ENCODE assay signal across 12 mouse cellular contexts in the genomic region with DNA sequence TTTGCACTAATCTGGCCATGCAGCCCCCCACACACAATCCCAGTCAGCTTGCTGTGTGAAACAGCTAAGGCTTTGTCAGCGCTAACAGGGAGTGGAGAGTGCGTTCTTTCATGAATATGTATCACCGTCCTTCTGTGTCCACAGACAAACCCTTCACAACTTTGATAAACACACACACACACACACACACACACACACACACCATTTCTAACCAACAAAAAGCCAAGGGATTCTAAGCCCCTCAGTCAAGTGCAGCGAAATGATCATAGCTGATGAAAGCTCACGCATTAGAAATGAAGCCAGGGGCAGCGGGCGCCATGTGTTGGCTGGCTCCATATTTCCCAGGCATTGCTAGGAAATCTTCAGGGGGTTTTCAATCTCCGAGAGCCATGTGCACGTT. TPM values are rescaled to one million over a fixed set of nuclear protein-coding genes. Genes with fewer than 3 reads are reported as not detected.
DNase-seq lines count a peak whose midpoint lies in the region; ATAC-seq lines count a peak whose summit lies in the region.
"Had no signal": no experiment of that assay in that cellular context is flagged by ENCODE, and none has a peak within 500 bp of the region (broad histone marks: within the 10 kb centered on the region; RNA-seq: fewer than 3 reads in every experiment).

No protein-coding gene starts in this region.

- H3K27ac ChIP-seq in heart, embryonic 13.5 days (replicated peaks): no peak overlapping the region
- H3K27ac ChIP-seq in embryonic facial prominence, embryonic 10.5 days (replicated peaks): peak overlapping the region; percentile 51
- H3K27ac ChIP-seq in hindbrain, embryonic 13.5 days: peak overlapping the region; percentile 36; the same call in 1 of the 2 replicates
- peak overlapping the region; percentile 5 for H3K27ac ChIP-seq in midbrain, embryonic 16.5 days (ENCODE audit: low read length)
- H3K27ac ChIP-seq: kidney, postnatal 0 days had no signal

- H3K4me1 ChIP-seq in heart, embryonic 13.5 days: peaks cover 12% of the 10 kb centered on the region
- H3K4me1 ChIP-seq in embryonic facial prominence, embryonic 10.5 days: peaks cover 43% of the 10 kb centered on the region
- peaks cover 40% of the 10 kb centered on the region for H3K4me1 ChIP-seq in hindbrain, embryonic 13.5 days (replicated peaks)
- H3K4me1 ChIP-seq in midbrain, embryonic 16.5 days (ENCODE audit: control insufficient read depth, insufficient read depth, low read length): peaks cover 29% of the 10 kb centered on the region

- no peak for DNase-seq in heart, adult 8-10 months (ENCODE audit: low spot score)
- peak; percentile 35 for DNase-seq in embryonic facial prominence, embryonic 10.5 days (ENCODE audit: low spot score)
- no peak for DNase-seq in urinary bladder, postnatal 10 days (ENCODE audit: low spot score)
- no peak for DNase-seq in adrenal gland, adult 18-20 months (ENCODE audit: low spot score in 2 of 2)
- DNase-seq in lung, postnatal 25 days (ENCODE audit: low spot score): no peak
- DNase-seq: cerebellum, adult 2 months; right cerebral cortex, postnatal 4 days; thymus, adult 18-20 months had no signal

- no peaks in the 10 kb centered on the region for H3K9me3 ChIP-seq in heart, embryonic 13.5 days
- H3K9me3 ChIP-seq in embryonic facial prominence, embryonic 10.5 days: no peaks in the 10 kb centered on the region
- no peaks in the 10 kb centered on the region for H3K9me3 ChIP-seq in hindbrain, embryonic 13.5 days
- no peaks in the 10 kb centered on the region for H3K9me3 ChIP-seq in midbrain, embryonic 16.5 days (replicated peaks; ENCODE audit: control insufficient read depth, low read length, poor library complexity, severe bottlenecking)

- peak overlapping the region; percentile 57 for H3K4me2 ChIP-seq in heart, embryonic 13.5 days
- H3K4me2 ChIP-seq in hindbrain, embryonic 13.5 days: peak overlapping the region; percentile 51
- peak overlapping the region; percentile 51 for H3K4me2 ChIP-seq in midbrain, embryonic 16.5 days (ENCODE audit: low read length)

- peak overlapping the region; percentile 17 for H3K4me3 ChIP-seq in heart, embryonic 13.5 days
- peak overlapping the region; percentile 44 for H3K4me3 ChIP-seq in embryonic facial prominence, embryonic 10.5 days
- H3K4me3 ChIP-seq in hindbrain, embryonic 13.5 days: peak overlapping the region; percentile 20
- peak overlapping the region; percentile 19 for H3K4me3 ChIP-seq in midbrain, embryonic 16.5 days (ENCODE audit: low read depth, low read length)

- H3K36me3 ChIP-seq in heart, embryonic 13.5 days: no peaks in the 10 kb centered on the region
- H3K36me3 ChIP-seq in embryonic facial prominence, embryonic 10.5 days (replicated peaks): no peaks in the 10 kb centered on the region
- no peaks in the 10 kb centered on the region for H3K36me3 ChIP-seq in hindbrain, embryonic 13.5 days
- H3K36me3 ChIP-seq in midbrain, embryonic 16.5 days (ENCODE audit: control insufficient read depth, insufficient read depth, low read length): no peaks in the 10 kb centered on the region

- 33% methylated on average over 9 of the region's 9 CpGs for WGBS in heart, embryonic 13.5 days
- WGBS in embryonic facial prominence, embryonic 10.5 days: 13% methylated on average over 9 of the region's 9 CpGs
- WGBS in hindbrain, embryonic 13.5 days: 5% methylated on average over 9 of the region's 9 CpGs
- WGBS in midbrain, embryonic 16.5 days: under 1% methylated on average over 9 of the region's 9 CpGs

- no peak for ATAC-seq in heart, embryonic 13.5 days (ENCODE audit: extremely low read depth, insufficient number of reproducible peaks, low FRiP score, low TSS enrichment)
- peak; percentile 66 for ATAC-seq in hindbrain, embryonic 13.5 days (ENCODE audit: low FRiP score)
- ATAC-seq in midbrain, embryonic 16.5 days: peak; percentile 80

- no peak overlapping the region for H3K9ac ChIP-seq in heart, embryonic 13.5 days
- H3K9ac ChIP-seq in hindbrain, embryonic 13.5 days: peak overlapping the region; percentile 51
- H3K9ac ChIP-seq in midbrain, embryonic 16.5 days (ENCODE audit: low read depth, low read length): peak overlapping the region; percentile 17

- H3K27me3 ChIP-seq in heart, embryonic 13.5 days (replicated peaks): peaks cover 81% of the 10 kb centered on the region
- H3K27me3 ChIP-seq in embryonic facial prominence, embryonic 10.5 days (replicated peaks; ENCODE audit: low read depth, poor library complexity, severe bottlenecking): peaks cover 98% of the 10 kb centered on the region
- peaks cover 37% of the 10 kb centered on the region for H3K27me3 ChIP-seq in hindbrain, embryonic 13.5 days
- H3K27me3 ChIP-seq in midbrain, embryonic 16.5 days (ENCODE audit: control insufficient read depth, insufficient read depth, low read depth, low read length): peaks cover 18% of the 10 kb centered on the region

RNA-seq across cellular contexts. Expression of a gene that starts 31.1 kb away (rescaled TPM):
- polyA plus RNA-seq in heart, embryonic 13.5 days (2015; fragmentation: Nextera tagmentation; extraction: Ambion mirVana): 1.0 and 1.2 TPM in 2 replicates
- 1 to 10 TPM; 2.2 to 2.7 (median 2.4) TPM for total RNA-seq in heart, adult 8-10 months (2022)
- polyA plus RNA-seq in embryonic facial prominence, embryonic 10.5 days (2016; fragmentation: Nextera tagmentation; extraction: Ambion mirVana): 0.60 and 0.83 TPM in 2 replicates
- polyA plus RNA-seq in hindbrain, embryonic 13.5 days (2015; fragmentation: Nextera tagmentation; extraction: Ambion mirVana): 0.79 and 1.3 TPM in 2 replicates
- polyA plus RNA-seq in midbrain, embryonic 16.5 days (2015; fragmentation: Nextera tagmentation; extraction: Ambion mirVana): 0.38 and 0.73 TPM in 2 replicates
- 10 to 100 TPM; 10.6 to 13.2 TPM for total RNA-seq in adrenal gland, adult 18-20 months (2021)

RNA-seq across cellular contexts. Expression of a gene that starts 40.3 kb away (rescaled TPM):
- 3.0 and 3.3 TPM in 2 replicates for polyA plus RNA-seq in heart, embryonic 13.5 days (2015; fragmentation: Nextera tagmentation; extraction: Ambion mirVana)
- 1 to 10 TPM; 1.6 to 2.4 (median 2.1) TPM for total RNA-seq in heart, adult 8-10 months (2022)
- 1.6 and 1.9 TPM in 2 replicates for polyA plus RNA-seq in embryonic facial prominence, embryonic 10.5 days (2016; fragmentation: Nextera tagmentation; extraction: Ambion mirVana)
- 3.5 and 4.7 TPM in 2 replicates for polyA plus RNA-seq in hindbrain, embryonic 13.5 days (2015; fragmentation: Nextera tagmentation; extraction: Ambion mirVana)
- polyA plus RNA-seq in midbrain, embryonic 16.5 days (2015; fragmentation: Nextera tagmentation; extraction: Ambion mirVana): 3.1 and 3.8 TPM in 2 replicates
- 1 to 10 TPM; 4.9 to 6.6 TPM for total RNA-seq in adrenal gland, adult 18-20 months (2021)
